Mouse (Mus musculus): Measurements from ENCODE around the gene Mycbp2. TPM values are rescaled to one million over a fixed set of nuclear protein-coding genes. Genes with fewer than 3 reads are reported as not detected.

Gene Mycbp2
- polyA plus RNA-seq, 1 experiment from 2014 or later: 38.0 TPM

DNA sequence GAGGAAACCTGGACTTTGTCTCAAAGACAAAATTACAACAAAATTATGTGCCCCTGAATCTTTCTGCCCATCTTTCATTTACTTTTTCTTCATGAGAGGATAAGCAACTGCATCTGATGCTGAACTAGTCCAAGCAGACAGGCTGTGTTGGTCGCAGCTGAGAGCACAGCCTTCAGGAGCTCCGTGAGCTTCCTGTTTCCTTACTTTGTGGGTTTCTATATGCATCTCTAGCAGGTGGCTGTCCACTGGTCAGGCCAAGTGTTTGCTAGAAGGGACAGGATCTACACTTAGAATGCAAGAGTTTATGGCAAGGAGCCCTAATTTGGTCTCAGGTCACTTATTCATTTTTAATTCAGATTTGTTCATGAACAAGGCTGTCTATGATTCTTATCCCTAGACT, 50.4 kb downstream of the Mycbp2 start:
- WGBS: 93% methylated on average over 2 of the region's 2 CpGs
- Histone ChIP-seq H3K27ac (ENCODE audit: low read depth, low read length) (no peak overlapping the region), H3K36me3 (ENCODE audit: control insufficient read depth, insufficient read depth, low read length) (peaks cover 35% of the 10 kb centered on the region), H3K4me1 (ENCODE audit: control insufficient read depth, insufficient read depth, low read length) (no peaks in the 10 kb centered on the region), H3K27me3 (replicated peaks; ENCODE audit: control insufficient read depth, insufficient read depth, low read length) (no peaks in the 10 kb centered on the region), H3K4me3 (ENCODE audit: low read depth, low read length) (no peak overlapping the region), H3K4me2 (ENCODE audit: low read length) (no peak overlapping the region), H3K9me3 (replicated peaks; ENCODE audit: control insufficient read depth, low read length) (no peaks in the 10 kb centered on the region), H3K9ac (ENCODE audit: low read length) (no peak overlapping the region)
- no peak for ATAC-seq
- no peak for DNase-seq (ENCODE audit: low spot score)

- Histone ChIP-seq H3K4me3 (ENCODE audit: low read depth, low read length) (no peak overlapping the region), H3K36me3 (ENCODE audit: control insufficient read depth, insufficient read depth, low read length) (peaks cover 26% of the 10 kb centered on the region), H3K4me2 (ENCODE audit: low read length) (no peak overlapping the region), H3K9me3 (replicated peaks; ENCODE audit: control insufficient read depth, low read length) (no peaks in the 10 kb centered on the region), H3K9ac (ENCODE audit: low read length) (no peak overlapping the region), H3K4me1 (ENCODE audit: control insufficient read depth, insufficient read depth, low read length) (no peaks in the 10 kb centered on the region), H3K27me3 (replicated peaks; ENCODE audit: control insufficient read depth, insufficient read depth, low read length) (no peaks in the 10 kb centered on the region), H3K27ac (ENCODE audit: low read depth, low read length) (no peak overlapping the region)
- WGBS: 93% methylated on average over 2 of the region's 2 CpGs
- ATAC-seq: no peak
- DNase-seq (ENCODE audit: low spot score): no peak
Observed at GRCm38 (mm10) chr14:103286650-103287049, 60.0 kb downstream of the Mycbp2 start.

- Histone ChIP-seq H3K9ac (ENCODE audit: low read length) (no peak overlapping the region), H3K4me3 (ENCODE audit: low read depth, low read length) (no peak overlapping the region), H3K4me1 (ENCODE audit: control insufficient read depth, insufficient read depth, low read length) (no peaks in the 10 kb centered on the region), H3K27ac (ENCODE audit: low read depth, low read length) (no peak overlapping the region), H3K9me3 (replicated peaks; ENCODE audit: control insufficient read depth, low read length) (no peaks in the 10 kb centered on the region), H3K27me3 (replicated peaks; ENCODE audit: control insufficient read depth, insufficient read depth, low read length) (no peaks in the 10 kb centered on the region), H3K4me2 (ENCODE audit: low read length) (no peak overlapping the region), H3K36me3 (ENCODE audit: control insufficient read depth, insufficient read depth, low read length) (peaks cover 14% of the 10 kb centered on the region; the same call in 1 of the 2 replicates)
- no peak for ATAC-seq
- WGBS: 91% methylated on average over 4 of the region's 4 CpGs
- no peak for DNase-seq (ENCODE audit: low spot score)
Observed at GRCm38 (mm10) chr14:103276667-103277066, 69.9 kb downstream of the Mycbp2 start.

- WGBS: 94% methylated on average over 2 of the region's 2 CpGs
- Histone ChIP-seq H3K4me3 (ENCODE audit: low read depth, low read length) (no peak overlapping the region), H3K36me3 (ENCODE audit: control insufficient read depth, insufficient read depth, low read length) (peaks cover 22% of the 10 kb centered on the region), H3K27me3 (replicated peaks; ENCODE audit: control insufficient read depth, insufficient read depth, low read length) (no peaks in the 10 kb centered on the region), H3K9ac (ENCODE audit: low read length) (no peak overlapping the region), H3K9me3 (replicated peaks; ENCODE audit: control insufficient read depth, low read length) (no peaks in the 10 kb centered on the region), H3K4me2 (ENCODE audit: low read length) (no peak overlapping the region), H3K4me1 (ENCODE audit: control insufficient read depth, insufficient read depth, low read length) (no peaks in the 10 kb centered on the region), H3K27ac (ENCODE audit: low read depth, low read length) (no peak overlapping the region)
- DNase-seq (ENCODE audit: low spot score) (no peak), ATAC-seq (no peak)
Observed at GRCm38 (mm10) chr14:103260437-103260836, 86.2 kb downstream of the Mycbp2 start.

- 91% methylated on average over 2 of the region's 2 CpGs for whole genome bisulfite sequencing
- Histone ChIP-seq H3K9me3 (replicated peaks; ENCODE audit: control insufficient read depth, low read length) (no peaks in the 10 kb centered on the region), H3K27me3 (replicated peaks; ENCODE audit: control insufficient read depth, insufficient read depth, low read length) (no peaks in the 10 kb centered on the region), H3K4me3 (ENCODE audit: low read depth, low read length) (no peak overlapping the region), H3K4me2 (ENCODE audit: low read length) (no peak overlapping the region), H3K9ac (ENCODE audit: low read length) (no peak overlapping the region), H3K27ac (ENCODE audit: low read depth, low read length) (no peak overlapping the region), H3K36me3 (ENCODE audit: control insufficient read depth, insufficient read depth, low read length) (peaks cover 22% of the 10 kb centered on the region), H3K4me1 (ENCODE audit: control insufficient read depth, insufficient read depth, low read length) (no peaks in the 10 kb centered on the region)
- ATAC-seq: no peak
- no peak for DNase-seq (ENCODE audit: low spot score)
Observed at GRCm38 (mm10) chr14:103258745-103259144, 87.9 kb downstream of the Mycbp2 start.

DNA sequence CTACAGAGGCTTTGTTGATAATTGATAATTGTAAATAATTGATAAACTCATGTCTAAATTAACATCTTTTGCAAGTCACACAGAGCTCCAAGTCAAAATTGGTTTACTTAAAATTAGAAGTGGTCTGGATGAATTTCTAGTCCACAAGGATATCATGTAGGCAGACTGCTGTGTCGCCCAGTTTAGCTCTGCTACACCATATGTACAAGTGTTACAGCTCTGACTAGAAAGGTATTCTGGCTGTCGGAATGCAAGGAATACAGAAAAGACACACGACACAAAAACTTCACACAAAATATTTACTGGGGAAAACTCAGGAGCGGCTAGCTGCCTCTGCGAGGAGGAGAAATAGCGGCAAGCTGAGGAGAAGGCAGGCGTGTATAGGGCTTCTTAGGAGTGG, 89.7 kb downstream of the Mycbp2 start:
- ATAC-seq: no peak
- H3K9me3 ChIP-seq (replicated peaks; ENCODE audit: control insufficient read depth, low read length): no peaks in the 10 kb centered on the region
- H3K27me3 ChIP-seq (replicated peaks; ENCODE audit: control insufficient read depth, insufficient read depth, low read length): no peaks in the 10 kb centered on the region
- H3K4me3 ChIP-seq (ENCODE audit: low read depth, low read length): no peak overlapping the region
- peaks cover 28% of the 10 kb centered on the region for H3K36me3 ChIP-seq (ENCODE audit: control insufficient read depth, insufficient read depth, low read length)
- 89% methylated on average over 7 of the region's 7 CpGs for WGBS
- H3K27ac ChIP-seq (ENCODE audit: low read depth, low read length): no peak overlapping the region
- no peak for DNase-seq (ENCODE audit: low spot score)
- H3K4me1 ChIP-seq (ENCODE audit: control insufficient read depth, insufficient read depth, low read length): no peaks in the 10 kb centered on the region
- H3K9ac ChIP-seq (ENCODE audit: low read length): no peak overlapping the region
- H3K4me2 ChIP-seq (ENCODE audit: low read length): no peak overlapping the region

GRCm38 (mm10) chr14:103254311-103254710, 92.3 kb downstream of the Mycbp2 start:
- Histone ChIP-seq H3K9ac (ENCODE audit: low read length) (no peak overlapping the region), H3K4me3 (ENCODE audit: low read depth, low read length) (no peak overlapping the region), H3K27me3 (replicated peaks; ENCODE audit: control insufficient read depth, insufficient read depth, low read length) (no peaks in the 10 kb centered on the region), H3K4me1 (ENCODE audit: control insufficient read depth, insufficient read depth, low read length) (no peaks in the 10 kb centered on the region), H3K9me3 (replicated peaks; ENCODE audit: control insufficient read depth, low read length) (no peaks in the 10 kb centered on the region), H3K4me2 (ENCODE audit: low read length) (no peak overlapping the region), H3K36me3 (ENCODE audit: control insufficient read depth, insufficient read depth, low read length) (peaks cover 21% of the 10 kb centered on the region), H3K27ac (ENCODE audit: low read depth, low read length) (no peak overlapping the region)
- ATAC-seq (no peak), DNase-seq (ENCODE audit: low spot score) (no peak)
- WGBS: 85% methylated on average over 2 of the region's 2 CpGs

DNA sequence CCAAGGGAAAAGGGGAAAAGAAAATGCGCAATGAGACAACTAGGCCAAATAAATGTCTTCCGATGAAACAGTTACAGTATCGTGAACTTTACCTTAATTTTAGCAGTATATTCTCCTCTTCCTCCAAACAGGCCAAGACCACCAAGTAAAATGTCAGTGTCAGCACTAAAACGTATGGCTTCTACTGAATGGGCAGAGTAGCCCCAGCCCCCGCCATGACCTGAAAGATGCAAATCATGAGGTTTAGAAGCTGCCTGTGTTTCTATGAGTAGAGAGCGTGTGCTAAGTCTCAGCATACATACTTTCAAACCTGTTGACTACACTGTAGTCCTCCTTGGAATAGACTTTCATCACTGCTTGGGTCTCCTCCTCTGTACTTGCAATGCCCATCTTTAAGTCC, 104.6 kb downstream of the Mycbp2 start:
- DNase-seq (ENCODE audit: low spot score) (no peak), ATAC-seq (no peak)
- WGBS: 95% methylated on average over 6 of the region's 6 CpGs
- Histone ChIP-seq H3K9ac (ENCODE audit: low read length) (no peak overlapping the region), H3K9me3 (replicated peaks; ENCODE audit: control insufficient read depth, low read length) (no peaks in the 10 kb centered on the region), H3K4me2 (ENCODE audit: low read length) (no peak overlapping the region), H3K4me3 (ENCODE audit: low read depth, low read length) (no peak overlapping the region), H3K36me3 (ENCODE audit: control insufficient read depth, insufficient read depth, low read length) (peaks cover 23% of the 10 kb centered on the region), H3K27ac (ENCODE audit: low read depth, low read length) (no peak overlapping the region), H3K27me3 (replicated peaks; ENCODE audit: control insufficient read depth, insufficient read depth, low read length) (no peaks in the 10 kb centered on the region), H3K4me1 (ENCODE audit: control insufficient read depth, insufficient read depth, low read length) (no peaks in the 10 kb centered on the region)

- no peak for ATAC-seq
- DNase-seq (ENCODE audit: low spot score): no peak
- H3K27ac ChIP-seq (ENCODE audit: low read depth, low read length): no peak overlapping the region
- WGBS: 88% methylated on average over 6 of the region's 6 CpGs
- no peaks in the 10 kb centered on the region for H3K4me1 ChIP-seq (ENCODE audit: control insufficient read depth, insufficient read depth, low read length)
- H3K9ac ChIP-seq (ENCODE audit: low read length): no peak overlapping the region
- no peaks in the 10 kb centered on the region for H3K9me3 ChIP-seq (replicated peaks; ENCODE audit: control insufficient read depth, low read length)
- no peak overlapping the region for H3K4me2 ChIP-seq (ENCODE audit: low read length)
- no peak overlapping the region for H3K4me3 ChIP-seq (ENCODE audit: low read depth, low read length)
- peaks cover 10% of the 10 kb centered on the region for H3K36me3 ChIP-seq (ENCODE audit: control insufficient read depth, insufficient read depth, low read length)
- H3K27me3 ChIP-seq (replicated peaks; ENCODE audit: control insufficient read depth, insufficient read depth, low read length): no peaks in the 10 kb centered on the region
Observed at GRCm38 (mm10) chr14:103234770-103235169, 111.8 kb downstream of the Mycbp2 start.

Measured in forebrain, embryonic 14.5 days (tissue).